Mouse (Mus musculus) WW6 (cell line): ENCODE measurements around the gene Fam104a.

Source experiments
- DNase-seq: peaks from one replicate; pipeline ENCODE4 v3.0.0-alpha.2; 2013; ENCODE audit warnings: low read depth, low spot score

Gene Fam104a

GRCm38 (mm10) chr11:113703758-113704157, 19.8 kb upstream of the Fam104a start:
- no peak for DNase-seq

GRCm38 (mm10) chr11:113699643-113700042, 15.7 kb upstream of the Fam104a start:
- DNase-seq: no peak

DNA sequence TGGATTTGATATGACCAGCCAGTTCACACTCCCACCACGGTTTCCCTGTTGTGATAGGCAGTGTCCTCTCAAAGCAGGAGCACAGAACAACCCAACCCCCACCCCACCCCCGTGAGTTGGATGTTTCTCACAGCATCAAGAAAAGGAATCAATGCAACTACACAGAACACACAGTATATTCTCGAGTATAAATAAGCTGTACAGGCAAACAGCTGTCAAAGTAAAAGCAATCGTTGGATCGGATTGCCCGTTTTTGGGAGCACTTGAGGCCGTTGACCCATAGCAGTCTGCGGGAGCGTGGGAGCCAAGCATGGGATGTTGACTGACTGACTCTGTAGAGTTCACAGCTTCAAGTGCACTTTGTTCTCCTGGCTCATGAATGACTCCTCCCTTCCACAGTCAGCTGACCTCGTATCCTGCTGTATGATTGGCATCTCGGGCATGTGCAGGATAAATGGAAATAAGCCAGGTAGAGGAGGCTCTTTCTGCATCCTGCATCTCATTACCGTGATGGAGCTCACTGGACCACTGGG, 14.1 kb upstream of the Fam104a start:
- DNase-seq: no peak

DNA sequence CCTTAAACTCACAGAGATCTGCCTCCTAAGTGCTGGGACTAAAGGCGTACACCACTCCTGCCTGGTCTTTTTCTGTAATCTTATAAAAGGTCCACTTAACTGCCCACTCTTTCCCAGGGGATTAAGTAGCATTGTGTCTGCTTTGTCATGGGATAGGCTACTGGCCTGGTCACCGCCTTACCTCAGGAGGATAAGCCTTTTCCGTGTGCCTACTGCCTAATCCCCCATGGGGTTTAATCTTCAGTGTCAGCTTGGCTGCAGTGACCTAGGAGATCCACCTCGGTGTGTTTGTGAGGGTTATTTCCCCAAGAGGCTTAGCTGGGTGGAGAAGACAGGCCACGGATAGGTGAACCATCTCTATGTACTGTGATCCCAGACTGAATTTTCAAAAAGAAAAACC, 13.6 kb upstream of the Fam104a start:
- no peak for DNase-seq

DNA sequence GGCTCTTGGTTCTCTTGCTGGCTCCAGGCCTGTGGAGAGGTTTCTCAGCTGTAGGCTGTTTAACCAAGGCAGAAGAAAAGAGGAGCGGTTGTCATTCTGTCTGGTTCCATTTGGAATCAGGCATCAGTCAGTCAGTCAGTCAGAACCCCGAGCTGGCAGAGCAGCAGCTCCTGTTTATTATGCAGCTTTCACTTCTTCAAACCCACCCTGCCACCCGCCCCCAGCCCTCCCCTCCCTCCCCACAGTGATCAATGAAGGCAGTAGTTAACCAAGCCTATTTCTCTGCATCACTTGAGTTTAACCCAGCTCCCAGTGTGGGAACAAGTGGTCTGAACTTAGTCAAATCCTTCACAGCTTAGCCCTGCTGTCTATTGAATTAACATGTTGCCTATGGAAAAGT, 7.9 kb upstream of the Fam104a start:
- no peak for DNase-seq

GRCm38 (mm10) chr11:113691318-113691717, 7.4 kb upstream of the Fam104a start:
- no peak for DNase-seq

DNA sequence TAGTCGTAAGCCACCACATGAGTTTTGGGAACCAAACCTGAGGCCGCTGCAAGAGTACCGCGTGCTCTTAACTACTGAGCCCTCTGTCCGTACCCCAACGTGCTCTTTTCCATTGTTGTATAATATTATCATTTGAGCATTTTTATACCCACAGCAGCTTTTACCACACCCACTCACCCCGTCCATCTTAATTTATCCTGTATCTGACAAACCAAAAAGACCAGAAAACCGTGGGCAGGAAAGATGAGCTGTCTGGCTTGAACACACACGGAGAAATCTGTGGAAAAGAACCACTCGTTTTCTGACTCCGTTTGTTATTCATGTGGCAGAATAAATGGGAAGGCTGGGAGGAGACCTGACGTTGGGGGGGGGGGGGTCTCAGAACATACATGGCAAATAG, 6.6 kb upstream of the Fam104a start:
- DNase-seq: no peak

DNA sequence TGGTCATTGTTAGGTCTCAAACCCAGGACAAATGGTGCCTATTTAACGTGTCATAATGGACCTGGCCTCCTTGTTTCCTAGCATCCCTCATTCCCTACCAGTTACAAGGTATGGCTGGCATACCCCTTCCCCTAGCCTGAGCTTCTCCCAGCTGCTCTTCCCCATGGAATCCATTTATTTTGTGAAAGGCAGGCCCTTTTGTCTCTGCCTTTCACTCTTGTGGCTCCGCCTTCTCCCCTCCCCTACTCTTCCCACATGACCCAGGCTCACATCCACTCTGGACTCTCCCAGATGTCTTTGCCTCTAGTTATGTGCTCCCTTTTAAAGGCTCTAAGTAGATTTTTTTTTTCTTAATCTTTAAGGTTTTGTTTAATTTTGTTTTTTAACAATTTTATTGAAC, 3.1 kb upstream of the Fam104a start:
- no peak for DNase-seq

GRCm38 (mm10) chr11:113684707-113685426, 912 bp upstream of the Fam104a start:
- DNase-seq: no peak

GRCm38 (mm10) chr11:113683627-113683956, 363 bp downstream of the Fam104a start:
- no peak for DNase-seq

DNA sequence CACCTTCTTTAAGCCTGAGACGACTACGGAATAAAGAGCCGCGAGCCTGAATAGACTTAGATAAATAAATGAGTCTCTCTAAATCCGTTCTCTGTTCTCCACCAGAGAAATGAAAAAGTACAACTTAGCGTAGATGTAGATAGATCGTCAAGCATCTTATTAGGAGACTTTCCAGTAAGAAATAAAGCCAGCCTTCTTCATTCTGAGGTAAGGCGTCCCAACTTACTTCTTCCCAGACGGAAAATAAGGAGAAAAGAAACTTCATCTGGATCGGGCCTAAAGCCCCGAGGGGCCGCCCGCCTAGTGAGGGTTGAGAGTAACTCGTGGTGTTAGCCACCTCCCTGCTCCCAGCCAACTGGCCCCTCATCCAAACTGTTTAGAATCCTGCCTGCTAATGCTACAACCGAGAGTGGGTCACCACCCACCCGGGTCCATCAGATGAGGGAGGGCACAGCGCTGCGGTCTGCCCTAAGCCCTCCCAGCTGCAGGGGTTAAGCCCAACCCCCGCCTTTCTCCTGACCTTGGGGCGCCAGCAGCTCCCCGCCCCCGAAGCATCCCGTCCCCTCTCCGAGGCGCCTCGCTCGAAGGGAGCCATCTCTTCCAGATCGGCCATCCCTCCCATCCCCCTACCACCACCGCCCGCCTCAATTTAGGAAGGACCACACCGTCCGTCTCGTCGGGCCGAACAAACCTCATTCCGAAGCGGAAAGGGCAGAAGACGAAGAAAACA, 893 bp downstream of the Fam104a start:
- no peak for DNase-seq

- no peak for DNase-seq
Observed at GRCm38 (mm10) chr11:113681979-113682378, 2.0 kb downstream of the Fam104a start.

DNA sequence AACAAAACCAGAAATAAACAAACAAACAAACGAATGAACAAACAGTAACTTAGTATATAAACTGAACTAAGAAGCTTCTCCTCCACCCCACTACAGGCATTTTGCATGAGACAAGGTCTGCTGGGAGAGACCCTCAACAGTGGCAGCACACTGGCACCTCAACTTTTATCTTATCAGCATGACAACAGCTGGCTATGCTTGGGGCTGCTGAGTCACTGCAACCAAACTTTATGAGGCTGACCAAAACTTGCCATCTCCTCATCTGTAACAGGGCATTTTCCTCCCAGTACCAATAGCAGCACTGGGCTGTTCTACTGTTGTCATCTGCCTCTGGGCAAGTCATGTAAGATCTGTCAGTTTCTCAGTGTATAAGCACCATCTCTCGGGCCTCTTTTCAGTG, 3.0 kb downstream of the Fam104a start:
- DNase-seq: no peak

DNA sequence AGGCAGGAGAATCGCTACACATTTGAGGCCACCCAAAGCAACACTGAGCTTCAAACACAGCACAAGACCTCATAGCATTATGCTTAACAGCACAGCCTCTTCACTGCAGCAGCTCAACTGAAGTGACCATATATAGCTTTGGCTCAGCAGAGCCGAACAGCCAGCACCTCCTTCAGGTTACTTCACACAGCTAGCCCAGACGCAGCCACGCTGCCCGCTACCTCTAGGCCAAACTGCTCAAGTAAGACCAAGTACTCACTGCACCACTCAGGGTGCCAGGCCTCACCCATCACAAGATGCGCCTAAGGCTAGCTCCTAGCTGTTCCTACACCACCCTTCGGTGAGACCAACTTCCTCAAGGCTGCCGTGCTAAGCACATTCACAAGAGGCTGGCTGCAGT, 5.6 kb downstream of the Fam104a start:
- DNase-seq: no peak

DNA sequence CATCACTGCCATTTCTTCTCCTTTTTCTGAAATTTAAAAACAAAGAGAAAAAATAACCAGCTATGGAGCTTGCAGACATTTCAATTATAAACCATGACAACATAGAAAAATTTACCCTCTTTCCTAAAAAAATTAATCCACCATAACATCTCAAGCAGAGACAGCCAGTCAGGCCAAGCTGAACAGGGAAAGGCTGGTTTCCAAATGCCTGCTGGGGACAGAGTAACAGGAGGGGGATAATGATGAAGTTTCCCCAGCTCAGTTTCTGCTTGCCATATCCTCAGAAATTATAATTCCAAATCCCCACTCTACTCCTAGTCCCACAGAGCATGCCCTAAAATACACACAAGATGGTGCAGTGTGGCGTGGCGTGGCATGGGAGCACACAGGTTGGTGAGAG, 6.6 kb downstream of the Fam104a start:
- DNase-seq: no peak

GRCm38 (mm10) chr11:113676847-113677246, 7.1 kb downstream of the Fam104a start:
- DNase-seq: no peak

GRCm38 (mm10) chr11:113674595-113674994, 9.4 kb downstream of the Fam104a start:
- no peak for DNase-seq

GRCm38 (mm10) chr11:113673614-113674013, 10.3 kb downstream of the Fam104a start:
- no peak for DNase-seq

GRCm38 (mm10) chr11:113669711-113670110, 14.2 kb downstream of the Fam104a start:
- DNase-seq: no peak

GRCm38 (mm10) chr11:113668857-113669256, 15.1 kb downstream of the Fam104a start:
- no peak for DNase-seq

GRCm38 (mm10) chr11:113667704-113668103, 16.3 kb downstream of the Fam104a start:
- DNase-seq: no peak

DNA sequence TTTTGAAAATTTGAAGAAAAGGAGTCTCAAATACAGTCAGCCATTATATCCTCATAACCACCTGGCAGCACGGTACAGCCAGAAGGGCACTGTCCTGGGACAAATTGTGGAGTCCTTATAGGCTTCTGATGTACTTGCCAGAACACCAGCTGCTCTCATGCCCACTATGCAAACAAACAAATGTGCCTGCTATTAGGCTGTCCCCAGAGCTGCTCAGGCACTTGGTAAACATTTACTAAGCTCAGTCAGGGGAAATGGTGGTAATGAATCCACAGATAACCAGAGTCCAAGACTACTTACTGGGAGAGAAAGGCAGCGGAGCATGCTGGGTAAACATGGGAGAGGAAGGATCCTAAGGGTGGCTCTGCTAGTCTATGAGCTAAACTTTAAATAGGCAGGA, 16.8 kb downstream of the Fam104a start:
- no peak for DNase-seq

DNA sequence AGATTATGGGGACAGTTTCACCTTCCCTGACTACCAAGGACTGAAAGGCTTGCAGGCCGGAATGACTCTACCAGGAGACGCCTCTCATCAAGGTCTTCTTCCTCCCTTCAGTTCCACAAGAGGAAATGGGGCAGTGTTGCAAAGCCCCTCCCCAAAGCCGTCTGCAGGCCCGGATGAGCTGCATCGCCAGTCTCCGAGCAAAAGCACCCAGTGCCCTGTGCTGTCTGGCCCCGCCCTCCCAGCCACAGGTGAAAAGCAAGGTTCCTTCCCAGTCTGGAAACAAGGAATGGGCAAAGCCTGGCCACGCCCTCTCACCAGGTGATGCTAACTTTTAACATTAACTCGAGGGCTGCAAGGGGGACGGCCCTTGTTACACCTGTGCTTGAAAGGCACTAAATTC, 17.3 kb downstream of the Fam104a start:
- DNase-seq: peak; percentile 42
